In genomic region chr12:15837566-15837965, GRCm38 (mm10) we compare ENCODE assay signal across 21 mouse cellular contexts. TPM values are rescaled to one million over a fixed set of nuclear protein-coding genes. Genes with fewer than 3 reads are reported as not detected.
DNase-seq lines count a peak whose midpoint lies in the region; TF ChIP-seq lines count a peak whose summit lies in the region.
"Had no signal": no experiment of that assay in that cellular context is flagged by ENCODE, and none has a peak within 500 bp of the region (broad histone marks: within the 10 kb centered on the region; RNA-seq: fewer than 3 reads in every experiment).

No protein-coding gene starts in this region.

- TF ChIP-seq RAD21 in CH12.LX (IDR thresholded peaks at IDR 0.05; ENCODE audit: low read depth, low read length) (no peak), MEL (IDR thresholded peaks at IDR 0.05; ENCODE audit: low read depth, low read length) (no peak)

- H3K79me2 ChIP-seq in CH12.LX (replicated peaks; ENCODE audit: control insufficient read depth, extremely low read depth, insufficient read depth, poor library complexity, severe bottlenecking) (no peaks in the 10 kb centered on the region), MEL (ENCODE audit: control insufficient read depth, insufficient read depth, low read length, poor library complexity) (no peaks in the 10 kb centered on the region)

- TF ChIP-seq CTCF in CH12.LX (conservative IDR thresholded peaks at IDR 0.05 in 1 of 2, IDR thresholded peaks at IDR 0.05 in 1 of 2; ENCODE audit: low read depth in 2 of 2, low read length in 2 of 2) = no peak
- no peak for TF ChIP-seq CTCF in MEL (IDR thresholded peaks at IDR 0.05 in 2 of 3, conservative IDR thresholded peaks at IDR 0.05 in 1 of 3; ENCODE audit: control insufficient read depth in 1 of 3, insufficient read depth in 1 of 3, low read depth in 2 of 3, low read length in 3 of 3, poor library complexity in 1 of 3, severe bottlenecking in 1 of 3)
- no peak for TF ChIP-seq CTCF in thymus, adult 2 months (IDR thresholded peaks at IDR 0.05; ENCODE audit: borderline replicate concordance, control insufficient read depth, extremely low read depth, insufficient read depth, low read length, poor library complexity)

- in situ Hi-C loops in CH12.LX (cut with MboI; ENCODE audit: low pct_ligation_motif_present, low pct_unique_long_range_greater_than_20kb, low sequenced_read_pairs) = no loop called here

- H3K4me3 ChIP-seq in CH12.LX (replicated peaks in 1 of 3; ENCODE audit: low read depth in 2 of 3, low read length in 2 of 3, poor library complexity in 1 of 3) (no peak overlapping the region), MEL (ENCODE audit: control insufficient read depth in 1 of 2, insufficient read depth in 1 of 2, low read depth in 2 of 2, low read length in 2 of 2) (no peak overlapping the region)
- no peak overlapping the region for H3K4me3 ChIP-seq in thymus, adult 2 months (ENCODE audit: control insufficient read depth, insufficient read depth, low read length)
- H3K4me3 ChIP-seq: embryonic facial prominence, embryonic 13.5 days; embryonic facial prominence, embryonic 15.5 days; erythroblast, embryonic 14.5 days; forebrain, embryonic 10.5 days; forebrain, embryonic 12.5 days had no signal

- WGBS in thymus, adult 2 months = 95% methylated on average over 4 of the region's 4 CpGs

- H3K27me3 ChIP-seq in CH12.LX (replicated peaks) = no peaks in the 10 kb centered on the region
- H3K27me3 ChIP-seq in MEL (ENCODE audit: control insufficient read depth in 1 of 2, insufficient read depth in 2 of 2, low read length in 2 of 2) = no peaks in the 10 kb centered on the region
- H3K27me3 ChIP-seq in thymus, adult 2 months (ENCODE audit: control insufficient read depth, insufficient read depth, low read length) = no peaks in the 10 kb centered on the region
- H3K27me3 ChIP-seq: embryonic facial prominence, embryonic 13.5 days; embryonic facial prominence, embryonic 15.5 days; forebrain, embryonic 12.5 days had no signal

- H3K4me2 ChIP-seq in CH12.LX (ENCODE audit: insufficient read depth, low read depth, poor library complexity, severe bottlenecking) = no peak overlapping the region
- H3K4me2 ChIP-seq: embryonic facial prominence, embryonic 13.5 days; embryonic facial prominence, embryonic 15.5 days; forebrain, embryonic 12.5 days had no signal

- DNase-seq in 416B (ENCODE audit: low read depth) (peak; percentile 5), CH12.LX (ENCODE audit: extremely low read depth) (no peak), MEL (ENCODE audit: low read depth, low spot score) (no peak)
- DNase-seq in thymus, adult 2 months = no peak
- DNase-seq in ovary, postnatal 10 days (ENCODE audit: low spot score) = no peak
- DNase-seq: adrenal gland, postnatal 10 days; adrenal gland, postnatal 25 days; B cell, adult 2 months; cerebellum, adult 11 months; cerebellum, adult 18-20 months; cerebellum, adult 8-10 months; cerebellum, adult 9-11 months; cerebellum, postnatal 14 days; cerebellum, postnatal 36 days; embryo, embryonic 11 days had no signal

- H3K36me3 ChIP-seq in CH12.LX (replicated peaks in 1 of 2; ENCODE audit: control insufficient read depth in 1 of 2, insufficient read depth in 1 of 2, low read length in 1 of 2) (no peaks in the 10 kb centered on the region), MEL (ENCODE audit: control insufficient read depth in 1 of 2, insufficient read depth in 2 of 2, low read length in 2 of 2) (no peaks in the 10 kb centered on the region)
- no peaks in the 10 kb centered on the region for H3K36me3 ChIP-seq in thymus, adult 2 months (ENCODE audit: control insufficient read depth, insufficient read depth, low read length)
- H3K36me3 ChIP-seq: embryonic facial prominence, embryonic 13.5 days; embryonic facial prominence, embryonic 15.5 days; forebrain, embryonic 10.5 days; forebrain, embryonic 12.5 days; G1E had no signal

- 0 out of 4 replicates have a peak, but pooled peaks cover 0 to 2% of the 10 kb centered on the region in 2 experiments for H3K4me1 ChIP-seq in CH12.LX (ENCODE audit: control insufficient read depth in 1 of 2, insufficient read depth in 2 of 2)
- no peaks in the 10 kb centered on the region for H3K4me1 ChIP-seq in MEL (ENCODE audit: control insufficient read depth in 1 of 2, insufficient read depth in 2 of 2, low read length in 2 of 2)
- no peaks in the 10 kb centered on the region for H3K4me1 ChIP-seq in thymus, adult 2 months (replicated peaks; ENCODE audit: control insufficient read depth, insufficient read depth, low read length)
- H3K4me1 ChIP-seq: forebrain, embryonic 10.5 days; forebrain, embryonic 12.5 days had no signal

- TF ChIP-seq POLR2A in CH12.LX (IDR thresholded peaks at IDR 0.05; ENCODE audit: low read depth, low read length) (no peak), MEL (IDR thresholded peaks at IDR 0.05; ENCODE audit: control insufficient read depth in 1 of 2, insufficient read depth in 1 of 2, low read depth in 1 of 2, low read length in 2 of 2, poor library complexity in 1 of 2) (no peak)
- no peak for TF ChIP-seq POLR2A in thymus, adult 2 months (IDR thresholded peaks at IDR 0.05; ENCODE audit: control insufficient read depth, extremely low read depth, insufficient read depth, low read length, poor library complexity)

- no peak overlapping the region for H3K9ac ChIP-seq in CH12.LX (ENCODE audit: insufficient read depth, low read depth)
- no peak overlapping the region for H3K9ac ChIP-seq in MEL (ENCODE audit: control insufficient read depth, low read depth, low read length, poor library complexity, severe bottlenecking)
- H3K9ac ChIP-seq: embryonic facial prominence, embryonic 13.5 days; embryonic facial prominence, embryonic 15.5 days; forebrain, embryonic 12.5 days had no signal

- TF ChIP-seq EP300 in CH12.LX (IDR thresholded peaks at IDR 0.05; ENCODE audit: low read length) (no peak), MEL (IDR thresholded peaks at IDR 0.05; ENCODE audit: low read depth in 1 of 2, low read length in 2 of 2) (no peak)

- H3K9me3 ChIP-seq in CH12.LX (replicated peaks; ENCODE audit: low read length) (no peaks in the 10 kb centered on the region), MEL (replicated peaks; ENCODE audit: insufficient read depth, low read length) (no peaks in the 10 kb centered on the region)
- H3K9me3 ChIP-seq: embryonic facial prominence, embryonic 13.5 days; embryonic facial prominence, embryonic 15.5 days; forebrain, embryonic 10.5 days; forebrain, embryonic 12.5 days had no signal

- H3K27ac ChIP-seq in CH12.LX (ENCODE audit: insufficient read depth, low read depth) (no peak overlapping the region), MEL (ENCODE audit: control insufficient read depth, low read depth, low read length) (no peak overlapping the region)
- no peak overlapping the region for H3K27ac ChIP-seq in thymus, adult 2 months (ENCODE audit: control insufficient read depth, insufficient read depth, low read length)
- H3K27ac ChIP-seq: embryonic facial prominence, embryonic 13.5 days; embryonic facial prominence, embryonic 15.5 days; forebrain, embryonic 10.5 days; forebrain, embryonic 12.5 days had no signal

- dilution Hi-C loops in CH12.LX (cut with MboI; ENCODE audit: extremely low pct_ligation_motif_present, extremely low pct_unique_long_range_greater_than_20kb, low sequenced_read_pairs) = no loop called here

TF ChIP-seq in CH12.LX, 34 proteins besides CTCF, POLR2A, EP300 and RAD21:
- TF ChIP-seq MAFK (IDR thresholded peaks at IDR 0.05; ENCODE audit: insufficient replicate concordance, low read length) (peak; percentile 93), GABPA (IDR thresholded peaks at IDR 0.05; ENCODE audit: insufficient replicate concordance, low read depth, low read length) (no peak)

TF ChIP-seq in MEL, 35 proteins besides CTCF, POLR2A, EP300 and RAD21:
- TF ChIP-seq TAL1 (IDR thresholded peaks at IDR 0.05; ENCODE audit: low read length) (no peak), MYB (IDR thresholded peaks at IDR 0.05; ENCODE audit: low read depth, low read length) (no peak), ELF1 (IDR thresholded peaks at IDR 0.05; ENCODE audit: low read depth, low read length) (no peak), MAFK (IDR thresholded peaks at IDR 0.05; ENCODE audit: borderline replicate concordance, low read depth, low read length) (peak; percentile 61; the same call in 1 of the 2 replicates), MYC (IDR thresholded peaks at IDR 0.05; ENCODE audit: low read depth, low read length) (no peak)
TF ChIP-seq in MEL: peak in this region for 1.

RNA-seq across cellular contexts. Expression of gene Trib2, which starts 20.8 kb away (rescaled TPM):
- 5.1 and 8.1 TPM in 2 replicates for total RNA-seq in CH12.LX (2012; rRNA removed)
- 13.4 and 13.5 TPM in 2 replicates for total RNA-seq in CH12.LX (2014; rRNA removed)
- polyA plus RNA-seq in CH12.LX (2012; ENCODE audit: insufficient read length, low read depth) = 10.3 and 10.6 TPM in 2 replicates
- 42.1 and 53.8 TPM in 2 replicates for total RNA-seq in MEL (2012; rRNA removed)
- 10 to 100 TPM; 20.1 to 80.6 TPM for polyA plus RNA-seq in MEL (2012; ENCODE audit: insufficient read depth in 1 of 2, insufficient read length in 2 of 2, low read depth in 1 of 2, low replicate concordance in 2 of 2, missing spikeins in 1 of 2)
- 46.3 and 49.5 TPM in 2 replicates for polyA plus RNA-seq in thymus, adult 2 months (2012; rRNA removed)
- polyA plus RNA-seq: erythroblast, embryonic 14.5 days; G1E had no signal
